Mouse (Mus musculus) left cerebral cortex, postnatal 36 days (tissue): ENCODE data around the gene Gm36028. TPM values are rescaled to one million over a fixed set of nuclear protein-coding genes. Genes with fewer than 3 reads are reported as not detected.

Experiments
- DNase-seq, 2 experiments: peaks; one replicate each; pipeline ENCODE4 v3.0.0; 2021 to 2022; ENCODE audit warnings: low spot score in 2 of 2, mixed read lengths in 1 of 2
- intact Hi-C: fragments of 180-260 bp; cut with DNase I; formaldehyde crosslinking; loops from one replicate; pipeline ENCODE4 v1.15.1; 2025
- total RNA-seq, 2 experiments: library from RNA; stranded (reverse); gene quantifications; 2 replicates each; pipeline ENCODE4 v1.2.3; 2021

Gm36028 gene
- total RNA-seq, 2 experiments from 2014 or later, result not detected

- intact Hi-C loops, result loop anchor here (2.0 to 5.0 kb wide), 3 partner anchors 53 to 132 kb away; partner anchors contain the start of gene Lrrc58
- DNase-seq, result peak; percentile 60 to 68
Observed at GRCm38 (mm10) chr16:37814383-37814971, 46.5 kb downstream of the Gm36028 start.

GRCm38 (mm10) chr16:37813691-37814382, 47.1 kb downstream of the Gm36028 start:
- intact Hi-C loops, result loop anchor here (2.0 to 5.0 kb wide), 4 partner anchors 53 to 133 kb away; partner anchors contain the start of gene Lrrc58
- DNase-seq, result no peak

- intact Hi-C loops, result loop anchor here (2.0 to 5.0 kb wide), 3 partner anchors 55 to 128 kb away; partner anchors contain the start of gene Lrrc58
- DNase-seq, result peak; percentile 57 to 62
Observed at GRCm38 (mm10) chr16:37812474-37812886, 48.5 kb downstream of the Gm36028 start.

- intact Hi-C loops, result loop anchor here (2.0 to 5.0 kb wide), 3 partner anchors 55 to 127 kb away; partner anchors contain the start of gene Lrrc58
Observed at GRCm38 (mm10) chr16:37811874-37812273, 49.1 kb downstream of the Gm36028 start.

GRCm38 (mm10) chr16:37809623-37809992, 51.3 kb downstream of the Gm36028 start:
- no peak for DNase-seq
- intact Hi-C loops, result no loop called here

More at GRCm38 (mm10) chr16:37811874-37812273, 49.1 kb downstream of the Gm36028 start:
- no peak for DNase-seq

GRCm38 (mm10) chr16:37808866-37809622, 51.9 kb downstream of the Gm36028 start:
- intact Hi-C loops, result no loop called here
- no peak for DNase-seq

GRCm38 (mm10) chr16:37807269-37807668, 53.7 kb downstream of the Gm36028 start:
- DNase-seq, result no peak
- intact Hi-C loops, result no loop called here

- no peak for DNase-seq
- intact Hi-C loops, result no loop called here
Observed at GRCm38 (mm10) chr16:37805746-37806495, 55.0 kb downstream of the Gm36028 start.

GRCm38 (mm10) chr16:37803387-37803950, 57.5 kb downstream of the Gm36028 start:
- DNase-seq, result no peak
- intact Hi-C loops, result no loop called here

GRCm38 (mm10) chr16:37802686-37803295, 58.2 kb downstream of the Gm36028 start:
- peak; percentile 57 to 64 for DNase-seq
- intact Hi-C loops, result no loop called here

GRCm38 (mm10) chr16:37801097-37801496, 59.8 kb downstream of the Gm36028 start:
- intact Hi-C loops, result no loop called here
- no peak for DNase-seq

Other genes with a start within 250 kb of the Gm36028 start
- gene Ndufb4, start 206.7 kb downstream of the Gm36028 start, total RNA-seq, result 10 to 100 TPM; 65.4 to 68.8 TPM
- gene Fstl1, start 84.3 kb downstream of the Gm36028 start, total RNA-seq, result 10 to 100 TPM; 28.6 to 32.6 TPM
- gene Lrrc58, start 7.2 kb upstream of the Gm36028 start, total RNA-seq, result 100 to 1,000 TPM in 1 of 2 experiments, 10 to 100 TPM in 1; 97.3 to 105 TPM
- gene Gpr156, start 55.4 kb upstream of the Gm36028 start, total RNA-seq, result under 1 TPM; 0.39 to 0.54 TPM
- 100 to 1,000 TPM; 173 to 187 TPM for gene Gsk3b, start 227.9 kb upstream of the Gm36028 start, total RNA-seq